Mouse (Mus musculus) retina, embryonic 14.5 days (tissue): Measurements from ENCODE around the gene Nxnl1.

Experiments
- DNase-seq: peaks from one replicate; pipeline ENCODE4 v3.0.0-alpha.2; 2015; ENCODE audit warnings: low spot score

Gene Nxnl1

GRCm38 (mm10) chr8:71580201-71580600 lies 13.8 kb upstream of the Nxnl1 start:
- no peak for DNase-seq

- no peak for DNase-seq
Observed at GRCm38 (mm10) chr8:71579476-71579875, 13.1 kb upstream of the Nxnl1 start.

GRCm38 (mm10) chr8:71579009-71579408 lies 12.6 kb upstream of the Nxnl1 start:
- no peak for DNase-seq

GRCm38 (mm10) chr8:71577856-71578387 lies 11.5 kb upstream of the Nxnl1 start:
- DNase-seq, result no peak

GRCm38 (mm10) chr8:71575020-71575419 lies 8.6 kb upstream of the Nxnl1 start:
- no peak for DNase-seq

GRCm38 (mm10) chr8:71574426-71574825 lies 8.0 kb upstream of the Nxnl1 start:
- no peak for DNase-seq

- DNase-seq, result no peak
Observed at GRCm38 (mm10) chr8:71572847-71573633, 6.6 kb upstream of the Nxnl1 start.

- DNase-seq, result no peak
Observed at GRCm38 (mm10) chr8:71572077-71572476, 5.7 kb upstream of the Nxnl1 start.

- DNase-seq, result peak; percentile 96
Observed at GRCm38 (mm10) chr8:71570291-71570954, 4.0 kb upstream of the Nxnl1 start.

- DNase-seq, result peak; percentile 94
Observed at GRCm38 (mm10) chr8:71569366-71570290, 3.2 kb upstream of the Nxnl1 start.

- DNase-seq, result no peak
Observed at GRCm38 (mm10) chr8:71568941-71569340, 2.5 kb upstream of the Nxnl1 start.

- no peak for DNase-seq
Observed at GRCm38 (mm10) chr8:71568387-71568937, 2.1 kb upstream of the Nxnl1 start, which contains the start of gene Slc27a1. Gene Slc27a1, plus strand, starts transcription at chr8:71568882.

GRCm38 (mm10) chr8:71567587-71567986 lies 1.2 kb upstream of the Nxnl1 start:
- DNase-seq, result no peak

GRCm38 (mm10) chr8:71563992-71564391 lies 2.4 kb downstream of the Nxnl1 start:
- no peak for DNase-seq

- DNase-seq, result peak; percentile 73
Observed at GRCm38 (mm10) chr8:71562751-71563150, 3.6 kb downstream of the Nxnl1 start.

GRCm38 (mm10) chr8:71561401-71561800 lies 5.0 kb downstream of the Nxnl1 start:
- peak; percentile 84 for DNase-seq

GRCm38 (mm10) chr8:71560765-71561164 lies 5.6 kb downstream of the Nxnl1 start:
- no peak for DNase-seq

GRCm38 (mm10) chr8:71560071-71560470 lies 6.3 kb downstream of the Nxnl1 start:
- DNase-seq, result no peak

GRCm38 (mm10) chr8:71558958-71559690 lies 7.3 kb downstream of the Nxnl1 start:
- peak; percentile 66 for DNase-seq

GRCm38 (mm10) chr8:71558071-71558957 lies 8.1 kb downstream of the Nxnl1 start, which contains the start of gene Tmem221:
Gene Tmem221, minus strand, starts transcription at chr8:71558871.
- no peak for DNase-seq
